Mouse (Mus musculus): ENCODE data around the gene Ptprd.

Ptprd gene

GRCm38 (mm10) chr4:78211529-78212494, at the start of gene Ptprd:
Gene Ptprd (minus strand): TSS chr4:78211961.
- no peak for DNase-seq (ENCODE audit: low read depth)

- DNase-seq (ENCODE audit: low read depth): no peak
These were observed 24.1 kb upstream of the Ptprd start for GRCm38 (mm10) chr4:78235820-78236219.

GRCm38 (mm10) chr4:78235316-78235715, 23.6 kb upstream of the Ptprd start:
- no peak for DNase-seq (ENCODE audit: low read depth)

GRCm38 (mm10) chr4:78234681-78235080, 22.9 kb upstream of the Ptprd start:
- DNase-seq (ENCODE audit: low read depth): no peak

GRCm38 (mm10) chr4:78213949-78214348, 2.2 kb upstream of the Ptprd start:
- DNase-seq (ENCODE audit: low read depth): no peak

- DNase-seq (ENCODE audit: low read depth): no peak
These were observed 1.2 kb upstream of the Ptprd start for GRCm38 (mm10) chr4:78212941-78213340.

- no peak for DNase-seq (ENCODE audit: low read depth)
These were observed 758 bp downstream of the Ptprd start for GRCm38 (mm10) chr4:78210878-78211528.

- DNase-seq (ENCODE audit: low read depth): no peak
These were observed 6.7 kb downstream of the Ptprd start for GRCm38 (mm10) chr4:78205018-78205417.

GRCm38 (mm10) chr4:78168447-78168846, 43.3 kb downstream of the Ptprd start:
- no peak for DNase-seq (ENCODE audit: low read depth)

- DNase-seq (ENCODE audit: low read depth): no peak
These were observed 51.3 kb downstream of the Ptprd start for GRCm38 (mm10) chr4:78160451-78160850.

GRCm38 (mm10) chr4:78150561-78150960, 61.2 kb downstream of the Ptprd start:
- no peak for DNase-seq (ENCODE audit: low read depth)

- DNase-seq (ENCODE audit: low read depth): no peak
These were observed 69.0 kb downstream of the Ptprd start for GRCm38 (mm10) chr4:78142767-78143148.

- no peak for DNase-seq (ENCODE audit: low read depth)
These were observed 69.5 kb downstream of the Ptprd start for GRCm38 (mm10) chr4:78142088-78142766.

- no peak for DNase-seq (ENCODE audit: low read depth)
These were observed 100.9 kb downstream of the Ptprd start for GRCm38 (mm10) chr4:78110898-78111297.

- no peak for DNase-seq (ENCODE audit: low read depth)
These were observed 114.2 kb downstream of the Ptprd start for GRCm38 (mm10) chr4:78097526-78097925.

GRCm38 (mm10) chr4:78082744-78083143, 129.0 kb downstream of the Ptprd start:
- DNase-seq (ENCODE audit: low read depth): no peak

- no peak for DNase-seq (ENCODE audit: low read depth)
These were observed 134.3 kb downstream of the Ptprd start for GRCm38 (mm10) chr4:78077499-78077898.

GRCm38 (mm10) chr4:78077087-78077486, 134.7 kb downstream of the Ptprd start:
- DNase-seq (ENCODE audit: low read depth): no peak

- no peak for DNase-seq (ENCODE audit: low read depth)
These were observed 173.4 kb downstream of the Ptprd start for GRCm38 (mm10) chr4:78038401-78038800.

- DNase-seq (ENCODE audit: low read depth): no peak
These were observed 209.7 kb downstream of the Ptprd start for GRCm38 (mm10) chr4:78002065-78002464.

GRCm38 (mm10) chr4:77992709-77993108, 219.1 kb downstream of the Ptprd start:
- no peak for DNase-seq (ENCODE audit: low read depth)

- DNase-seq (ENCODE audit: low read depth): no peak
These were observed 229.7 kb downstream of the Ptprd start for GRCm38 (mm10) chr4:77982094-77982493.

- DNase-seq (ENCODE audit: low read depth): no peak
These were observed 250.1 kb downstream of the Ptprd start for GRCm38 (mm10) chr4:77961711-77962110.

Measured in c-Kit-positive CD71-positive TER-119-negative erythroid progenitor cells, embryonic 14.5 days (primary cell).